Mouse (Mus musculus) telencephalon, adult 2 months (tissue): ENCODE data around the gene Clic6.

ENCODE experiments used
- DNase-seq: peaks from one replicate; pipeline ENCODE4 v3.0.0-alpha.2; 2011; ENCODE audit warnings: low read depth, low spot score

The Clic6 gene

DNA sequence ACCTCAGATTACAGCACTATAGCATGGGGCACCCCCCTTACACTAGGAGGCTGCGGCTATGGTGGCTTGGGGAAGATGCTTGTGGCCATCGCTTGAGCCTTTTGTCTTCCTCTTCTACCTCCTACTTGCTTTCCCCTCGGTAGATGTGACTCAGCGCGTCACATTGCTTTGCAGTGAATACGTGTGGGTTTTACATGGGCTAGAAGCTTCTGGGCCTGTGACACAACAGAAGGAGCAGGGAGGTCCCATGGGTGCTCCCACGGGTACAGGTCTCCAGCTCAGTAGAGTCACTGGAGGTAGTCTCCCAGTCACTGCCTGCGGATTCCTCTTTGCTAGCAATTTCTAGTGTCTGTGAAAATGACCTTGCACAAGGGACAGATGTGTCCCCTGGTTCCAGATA is 39.1 kb downstream of the Clic6 start:
- DNase-seq: peak; percentile 17

DNA sequence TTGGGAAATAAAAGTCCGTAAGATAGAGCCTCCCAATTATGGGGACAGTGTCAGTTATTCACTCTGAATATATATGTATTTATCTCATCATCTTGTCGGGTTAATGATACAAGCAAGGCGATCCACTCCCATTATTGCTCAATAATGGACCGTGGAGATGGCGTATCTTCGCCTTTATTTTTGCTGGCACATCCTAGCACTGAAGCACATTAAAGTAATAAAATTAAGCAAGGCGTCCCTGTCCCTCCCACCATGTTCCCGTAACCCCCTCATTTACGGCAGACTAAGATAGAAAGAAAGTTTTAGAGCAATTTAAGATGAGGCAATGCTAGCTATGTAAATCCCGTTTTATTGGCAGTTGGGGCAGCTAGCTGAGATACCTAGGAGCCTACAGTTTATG is 40.4 kb downstream of the Clic6 start:
- no peak for DNase-seq

DNA sequence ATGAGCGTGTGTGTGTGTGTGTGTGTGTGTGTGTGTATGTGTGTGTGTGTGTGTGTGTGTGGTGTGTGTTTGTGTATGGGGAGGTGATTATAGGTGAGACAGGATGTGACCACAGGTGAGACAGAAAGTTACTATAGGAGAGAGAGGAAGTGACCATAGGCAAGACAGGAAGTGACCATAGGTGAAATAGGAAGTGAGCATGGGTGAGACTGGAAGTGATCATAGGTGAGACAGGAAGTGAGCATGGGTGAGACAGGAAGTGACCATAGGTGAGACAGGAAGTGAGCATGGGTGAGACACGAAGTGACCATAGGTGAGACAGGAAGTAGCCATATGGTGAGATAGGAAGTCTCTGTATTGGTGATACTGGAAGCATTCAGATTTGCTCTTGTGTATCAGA is 49.7 kb downstream of the Clic6 start:
- DNase-seq: no peak

DNA sequence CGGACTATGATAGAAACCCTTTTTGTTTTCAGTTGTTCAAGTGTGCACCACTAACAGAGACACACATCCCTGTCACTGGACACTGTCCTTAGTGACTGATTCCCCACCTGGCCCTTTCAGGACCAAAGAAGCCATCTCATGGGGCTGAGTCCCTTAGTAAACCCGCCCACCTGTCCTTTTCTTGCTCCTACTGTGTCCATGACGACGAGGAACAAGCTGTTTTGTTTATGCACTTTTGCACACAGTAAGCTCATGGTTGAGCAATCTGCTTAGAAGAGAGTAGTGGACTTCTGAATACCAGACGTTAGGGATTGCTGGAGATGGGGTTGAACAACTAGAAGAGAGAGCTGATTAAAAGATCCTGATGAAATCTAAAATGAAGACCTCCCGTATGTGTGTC is 52.8 kb downstream of the Clic6 start:
- no peak for DNase-seq

DNA sequence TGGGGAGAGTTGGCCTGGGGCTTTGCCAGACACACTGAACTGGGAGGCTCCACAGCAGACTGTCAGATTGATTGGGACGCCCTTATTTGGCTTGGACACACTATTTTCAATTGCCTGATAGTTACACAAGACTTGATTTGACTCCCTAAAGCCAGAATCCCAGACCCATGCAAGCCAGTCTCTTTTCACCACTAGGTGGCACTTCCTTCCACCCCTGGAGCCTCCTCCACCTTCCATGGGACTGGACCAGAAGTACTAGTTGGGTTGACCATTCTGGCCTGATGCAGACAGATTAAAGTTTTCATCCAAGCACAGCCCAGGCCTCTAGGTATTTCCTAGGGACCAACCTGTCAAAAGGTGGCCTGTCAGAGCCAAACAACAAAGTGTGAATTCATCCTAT is 58.7 kb downstream of the Clic6 start:
- no peak for DNase-seq

DNA sequence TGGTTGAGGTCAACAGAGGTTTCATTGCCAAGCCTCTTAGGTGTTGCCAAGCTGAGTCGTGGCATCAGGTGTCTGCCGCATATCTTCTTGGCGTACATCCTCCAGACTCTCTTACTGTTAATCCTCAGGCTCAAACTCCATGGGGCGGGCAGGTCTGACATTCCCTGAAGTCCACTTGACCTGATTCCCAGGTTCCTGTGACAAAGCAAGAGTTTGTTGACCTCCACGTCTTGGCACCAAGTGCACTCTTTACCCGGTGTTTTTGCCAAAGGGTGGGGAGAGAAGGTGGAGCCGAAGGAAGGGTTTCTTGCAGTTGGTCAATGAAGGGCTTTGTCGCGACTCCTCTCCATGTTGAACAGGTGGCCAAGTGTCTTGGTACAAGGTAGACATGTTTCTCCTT is 63.1 kb downstream of the Clic6 start:
- no peak for DNase-seq

DNA sequence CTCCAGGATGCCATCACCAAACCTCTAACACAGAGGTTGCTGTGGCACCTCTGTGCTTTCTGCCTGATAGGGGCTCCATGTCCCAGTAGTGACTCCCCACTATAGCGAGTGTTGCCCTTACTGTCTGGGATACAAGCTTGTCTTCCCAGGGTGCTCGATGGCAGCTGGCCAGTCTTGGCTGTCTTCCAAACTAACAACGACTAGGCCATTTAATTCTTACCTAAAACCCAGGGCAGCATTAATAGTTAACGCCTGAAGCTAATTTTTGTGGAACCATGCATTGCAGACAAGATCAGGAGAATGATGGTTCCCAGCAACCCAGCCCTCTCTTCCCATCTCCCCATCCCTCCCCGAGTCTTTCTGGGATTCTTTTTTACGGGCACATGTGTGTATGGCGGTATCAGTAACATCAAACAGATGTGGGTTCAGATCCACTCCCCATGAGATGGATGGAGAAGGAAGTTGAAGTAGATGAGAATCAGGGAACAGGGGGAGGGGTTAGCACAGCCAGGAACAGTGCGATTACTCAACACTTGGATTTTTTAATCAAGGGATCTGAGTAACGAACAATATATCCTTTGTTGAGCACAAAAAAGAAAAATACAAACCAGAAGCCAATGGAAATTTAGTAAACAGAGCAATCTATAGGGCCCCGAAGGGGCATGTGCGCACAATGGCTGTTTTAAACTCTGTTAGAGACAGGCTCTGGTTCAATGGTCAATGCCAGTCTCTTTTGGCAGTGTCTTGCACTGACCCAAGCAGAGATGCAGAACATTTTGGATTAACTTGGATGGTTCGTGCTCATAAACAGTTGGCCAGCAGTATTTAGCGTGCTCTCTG is 66.0 kb downstream of the Clic6 start:
- no peak for DNase-seq

DNA sequence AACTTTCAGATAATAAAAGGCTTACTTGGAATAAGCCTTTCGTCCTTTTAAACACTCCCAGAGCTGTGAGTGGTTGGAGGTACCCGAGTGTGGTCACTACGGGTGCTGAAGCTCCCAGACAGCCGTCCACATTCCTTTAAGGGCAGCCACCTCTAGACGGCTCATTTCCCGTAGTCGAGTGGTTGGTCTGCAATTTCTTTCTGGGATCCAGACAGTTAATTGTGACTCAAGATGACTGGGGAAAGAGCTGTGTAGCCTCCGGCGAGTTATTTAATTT is 66.5 kb downstream of the Clic6 start:
- DNase-seq: no peak

DNA sequence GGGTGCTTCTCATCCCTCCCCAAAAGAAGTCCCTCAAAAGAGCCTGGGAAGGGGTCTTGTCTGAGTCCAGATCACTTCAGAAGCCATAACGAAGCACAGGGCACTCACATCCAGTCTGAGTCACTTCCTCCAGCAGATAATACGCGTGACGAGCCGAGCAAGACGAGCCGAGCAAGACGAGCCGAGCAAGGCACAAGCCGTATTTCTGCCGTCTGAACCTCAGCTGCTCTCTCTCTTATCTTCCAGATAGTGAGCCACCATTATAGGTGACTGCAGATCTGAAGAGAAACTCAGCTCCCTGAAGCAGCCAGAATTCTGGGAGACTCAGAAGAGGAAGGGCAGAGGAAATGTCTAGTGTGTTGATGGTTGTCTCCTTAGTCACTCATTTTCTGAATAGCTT is 67.3 kb downstream of the Clic6 start:
- no peak for DNase-seq

DNA sequence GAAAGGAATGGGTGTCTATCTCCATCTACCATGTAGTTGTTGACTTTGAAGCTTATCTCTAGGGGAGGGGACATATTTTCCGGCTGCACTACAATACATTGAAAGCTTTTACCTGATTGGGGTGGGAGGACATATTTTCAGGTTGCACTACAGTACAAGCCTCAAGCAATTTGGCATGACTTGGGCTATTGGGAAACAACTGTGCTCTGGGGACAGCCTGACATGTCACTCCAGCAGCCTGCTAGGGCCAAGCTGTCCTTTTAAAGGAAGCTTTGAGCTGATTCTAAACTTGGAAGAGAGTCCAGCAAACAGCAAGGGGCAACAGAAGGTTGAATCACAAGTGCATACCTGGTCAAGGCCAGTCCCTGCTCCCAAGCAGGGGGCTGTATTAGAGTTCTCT is 69.5 kb downstream of the Clic6 start:
- DNase-seq: no peak

DNA sequence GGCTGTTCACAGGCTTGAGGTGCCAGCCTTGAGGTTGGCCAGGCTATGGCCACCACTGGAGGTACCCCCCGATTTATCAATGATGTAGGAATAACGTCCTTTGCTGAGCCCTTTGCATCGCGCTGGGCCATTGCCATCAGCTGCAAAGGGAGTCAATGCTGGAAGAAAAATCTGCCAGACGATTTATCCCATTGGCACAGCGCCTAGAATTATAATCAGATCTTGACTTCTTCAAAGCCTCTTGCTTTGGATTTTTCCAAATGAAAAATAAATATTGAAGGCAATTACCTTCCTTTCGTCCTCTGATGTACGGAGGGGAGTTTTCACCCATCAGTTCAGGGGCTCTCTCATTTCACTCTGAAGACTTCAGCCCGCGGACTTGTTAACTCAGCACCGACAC is 79.8 kb downstream of the Clic6 start:
- no peak for DNase-seq

DNA sequence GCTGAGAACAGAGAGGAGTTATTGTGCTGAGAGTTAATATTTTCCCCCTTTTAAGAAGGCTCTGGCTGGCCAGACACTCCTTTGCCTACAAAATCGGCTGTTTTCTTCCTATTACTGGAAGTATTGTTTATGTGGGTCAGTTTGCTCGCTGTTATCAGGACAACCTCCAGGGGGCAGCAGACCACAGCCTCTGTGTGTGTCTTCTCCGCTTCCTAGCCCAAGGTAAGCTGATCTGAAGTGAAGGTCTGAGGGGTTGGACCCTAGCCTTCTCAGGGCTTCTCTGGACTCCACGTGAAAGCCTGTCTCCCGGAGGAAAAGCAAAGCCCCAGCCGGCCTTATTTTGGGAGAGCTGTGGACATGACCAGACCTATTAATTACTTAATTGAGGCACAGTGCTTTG is 80.2 kb downstream of the Clic6 start:
- DNase-seq: peak; percentile 35

DNA sequence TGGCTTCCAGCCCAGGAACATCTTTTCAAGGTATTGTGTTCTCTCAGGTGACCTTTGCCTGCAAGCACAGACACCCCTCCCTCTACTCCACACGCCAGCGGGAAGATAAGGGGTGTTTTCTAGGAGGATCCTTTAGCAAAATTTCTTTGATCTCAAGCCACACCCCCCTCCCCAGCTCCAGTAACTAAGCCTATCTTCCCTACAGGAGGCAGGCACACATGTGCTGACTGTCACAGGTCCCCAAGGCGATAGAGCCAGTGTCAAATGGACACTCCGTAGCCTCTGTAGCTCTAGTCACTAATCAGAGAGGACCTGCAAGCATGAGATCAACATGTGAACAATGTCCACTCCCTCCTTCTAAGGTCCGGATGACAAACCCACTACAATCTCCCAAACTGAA is 80.6 kb downstream of the Clic6 start:
- DNase-seq: no peak

DNA sequence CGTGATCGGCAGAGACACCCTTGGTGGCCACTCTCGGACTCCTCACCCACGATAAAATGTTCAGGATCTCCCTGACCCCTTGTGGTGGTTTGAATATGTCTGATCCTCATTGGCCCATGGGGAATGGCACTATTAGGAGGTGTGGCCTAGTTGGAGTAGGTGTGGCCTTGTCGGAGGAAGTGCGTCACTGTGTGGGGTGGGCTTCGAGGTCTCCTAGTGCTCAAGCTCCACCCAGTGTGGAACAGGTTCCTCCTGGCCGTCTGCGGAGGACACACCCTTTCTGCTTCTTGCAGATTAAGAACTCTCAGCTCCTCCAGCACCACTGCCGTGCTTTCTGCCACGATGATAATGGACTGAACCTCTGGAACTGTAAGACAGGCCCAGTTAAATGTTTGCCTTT is 85.7 kb downstream of the Clic6 start:
- DNase-seq: no peak

DNA sequence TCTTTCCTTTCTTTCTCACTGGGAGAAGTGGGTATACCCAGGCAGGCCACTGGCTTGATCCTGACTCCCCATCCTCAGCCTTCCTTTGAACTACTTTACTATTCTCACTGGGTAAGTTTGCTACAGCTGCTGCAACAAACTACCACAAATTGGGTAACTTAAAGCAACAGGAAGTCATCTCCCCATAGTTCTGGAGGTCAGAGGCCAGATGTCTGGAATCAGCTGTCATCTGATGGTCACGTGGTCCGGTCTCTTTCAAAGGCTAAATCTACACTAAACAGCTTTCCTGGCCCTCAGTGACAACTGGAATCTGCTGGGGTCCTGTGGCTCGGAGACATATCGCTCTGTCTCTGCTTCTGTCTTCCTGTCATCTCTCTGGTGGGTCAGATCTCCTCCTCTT is 87.7 kb downstream of the Clic6 start:
- no peak for DNase-seq

DNA sequence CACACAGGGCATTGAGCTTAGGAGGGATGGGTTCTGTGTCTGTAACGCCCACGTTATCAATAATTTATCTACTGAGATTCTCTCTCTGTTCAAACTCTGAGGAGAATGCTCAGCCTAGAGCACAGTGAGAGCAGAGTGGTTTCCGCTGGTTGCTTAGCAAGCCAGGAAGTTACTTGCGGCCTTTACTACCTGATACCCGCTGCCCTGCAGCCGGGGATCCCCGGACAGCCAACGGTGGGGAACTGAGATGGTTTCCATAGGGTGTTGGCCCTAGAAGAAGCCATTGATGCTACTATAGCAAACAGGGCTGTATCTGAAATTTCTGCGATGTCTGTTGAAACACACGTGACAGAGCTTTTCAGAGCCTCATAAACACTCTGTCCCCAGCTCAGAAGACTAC is 90.3 kb downstream of the Clic6 start:
- no peak for DNase-seq

DNA sequence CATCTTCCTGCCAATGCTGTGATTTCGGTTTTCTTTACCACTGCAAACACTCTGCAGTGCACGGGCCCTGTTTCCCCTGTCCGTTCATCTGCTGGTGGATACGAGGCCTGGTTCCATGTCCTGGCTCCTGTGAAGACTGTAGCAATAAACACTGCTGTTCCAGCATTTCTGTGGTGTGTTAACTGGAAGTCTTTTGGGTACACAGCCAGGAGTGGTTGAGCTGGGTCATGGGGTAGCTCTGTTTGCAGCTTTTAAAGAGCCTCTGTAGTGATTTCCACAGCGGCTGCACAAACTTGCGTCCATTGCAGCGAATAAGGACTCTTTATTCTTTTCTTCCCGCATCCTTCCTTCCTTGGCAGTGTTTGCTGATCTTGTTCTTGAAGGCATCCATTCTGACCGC is 91.8 kb downstream of the Clic6 start:
- no peak for DNase-seq

DNA sequence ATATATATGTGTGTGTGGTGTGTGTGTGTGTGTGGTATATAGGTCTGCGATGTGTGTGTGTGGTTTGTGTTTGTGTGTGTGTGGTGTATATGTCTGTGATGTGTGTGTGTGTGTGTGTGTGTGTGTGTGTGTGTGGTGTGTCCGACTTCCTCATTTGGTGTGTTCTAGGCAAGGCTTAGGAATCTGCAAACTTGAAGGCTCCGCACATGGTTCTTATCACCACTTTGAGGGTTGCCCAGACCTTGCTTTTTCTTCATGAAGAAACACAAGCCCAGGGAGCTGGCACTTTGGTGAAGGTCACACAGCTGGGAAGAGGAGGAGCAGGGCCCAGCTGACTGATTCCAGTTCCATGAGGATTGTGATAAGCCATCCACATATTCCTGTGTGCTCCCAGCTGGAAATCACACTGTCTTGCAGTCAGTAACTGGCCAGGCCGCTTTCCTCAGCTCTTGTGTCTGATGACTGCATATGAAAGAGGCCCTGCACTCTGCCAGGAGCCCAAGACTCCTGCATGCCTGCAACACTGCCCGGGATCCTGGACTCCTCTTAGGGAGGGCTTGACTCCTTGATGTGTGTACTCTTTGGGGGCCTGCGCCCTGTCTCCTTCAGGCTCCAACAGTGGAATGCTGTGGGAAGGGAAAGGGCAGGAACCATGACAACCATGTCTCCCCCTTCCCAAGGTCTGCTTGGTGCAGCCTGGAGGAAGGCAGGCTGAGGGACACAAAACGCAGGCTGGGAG is 93.5 kb downstream of the Clic6 start:
- DNase-seq: no peak

DNA sequence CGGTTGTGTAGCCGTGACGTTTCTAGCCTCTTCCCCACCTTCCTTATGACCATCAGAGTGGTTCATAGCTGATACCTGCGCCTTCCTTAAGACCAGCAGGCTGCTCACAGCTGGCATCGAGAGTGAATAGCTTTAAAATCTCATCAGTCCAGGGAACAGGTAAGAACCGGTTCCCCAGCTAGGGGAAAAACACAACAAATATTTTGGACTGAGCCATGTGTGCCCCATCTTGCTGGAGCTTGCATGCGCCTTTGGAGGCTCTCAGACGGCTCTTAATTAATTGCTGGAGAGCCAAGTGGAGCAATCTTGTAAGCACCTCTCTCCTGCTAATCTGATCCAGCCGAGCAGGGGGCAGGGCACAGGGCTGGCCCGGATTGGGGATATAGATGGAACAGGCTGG is 95.4 kb downstream of the Clic6 start:
- DNase-seq: no peak

DNA sequence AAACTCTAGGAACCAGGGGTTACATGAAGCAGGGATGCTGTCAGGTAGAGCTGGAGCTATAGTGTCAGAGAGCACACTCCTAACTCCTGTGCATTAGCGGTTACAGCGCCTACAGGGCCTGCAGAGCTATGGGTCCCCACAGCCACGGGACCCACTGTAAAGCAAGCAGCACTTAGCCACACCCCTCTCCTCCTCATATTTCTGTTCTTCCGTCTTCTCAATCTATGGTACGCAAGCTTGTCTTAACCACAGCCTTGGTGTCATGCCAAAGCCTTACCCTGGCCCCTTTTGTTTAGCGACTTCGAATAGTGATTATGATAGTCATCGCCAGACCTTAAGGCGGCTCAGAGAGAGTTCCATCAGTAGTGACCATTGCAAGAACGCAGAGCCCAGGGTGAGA is 96.2 kb downstream of the Clic6 start:
- no peak for DNase-seq

DNA sequence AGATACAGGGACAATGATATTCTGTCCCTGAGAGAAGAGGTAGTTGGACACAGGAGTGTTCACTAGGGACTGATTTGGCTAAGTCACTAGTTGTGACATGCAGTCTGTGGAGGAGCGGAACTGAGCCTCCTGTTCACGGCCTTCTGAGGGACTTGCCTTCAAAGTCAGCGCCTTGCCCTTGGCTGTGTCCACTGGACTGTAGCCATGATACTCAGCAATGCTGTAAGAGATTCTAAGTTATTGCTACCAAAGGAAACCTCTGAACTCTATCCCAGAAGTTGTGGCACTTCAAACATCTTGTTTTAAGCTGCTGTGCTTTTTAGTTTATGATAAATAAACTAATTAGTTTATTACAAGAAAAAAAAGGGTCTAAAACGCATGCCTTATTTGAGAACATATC is 102.3 kb downstream of the Clic6 start:
- DNase-seq: no peak
